Comparison of ENCODE assay signal across 8 mouse cellular contexts in genomic region chr14:45404813-45405212, GRCm38 (mm10). TPM values are rescaled to one million over a fixed set of nuclear protein-coding genes. Genes with fewer than 3 reads are reported as not detected.
DNase-seq lines count a peak whose midpoint lies in the region; ATAC-seq and TF ChIP-seq lines count a peak whose summit lies in the region.
"Not testable (repeated sequence)": the region's sequence is repeated elsewhere in the genome, so short reads cannot be mapped to it uniquely, and the experiment has no call there.

Gene Gnpnat1 (minus strand): TSS chr14:45404913.

- not testable (repeated sequence) for H3K9me3 ChIP-seq in G1E (replicated peaks); kidney, embryonic 15.5 days (replicated peaks); lung, embryonic 16.5 days (ENCODE audit: control insufficient read depth, low read length); neural tube, embryonic 12.5 days

- not testable (repeated sequence) for H3K4me2 ChIP-seq in kidney, embryonic 15.5 days; lung, embryonic 16.5 days (ENCODE audit: low read depth, low read length); neural tube, embryonic 12.5 days (replicated peaks)

- intact Hi-C loops in left cerebral cortex, postnatal 36 days (cut with DNase I), result not testable (repeated sequence)

- H3K27ac ChIP-seq in kidney, embryonic 15.5 days; lung, embryonic 16.5 days (ENCODE audit: low read length); neural tube, embryonic 12.5 days: not testable (repeated sequence)

- H3K4me3 ChIP-seq in G1E (ENCODE audit: low read depth, low read length); kidney, embryonic 15.5 days (replicated peaks); lung, embryonic 16.5 days (ENCODE audit: low read length); neural tube, embryonic 12.5 days: not testable (repeated sequence)

- not testable (repeated sequence) for DNase-seq in G1E (ENCODE audit: low spot score); frontal cortex, adult 2 months (ENCODE audit: extremely low spot score in 1 of 2, low spot score in 1 of 2); heart, postnatal 4 days; left cerebral cortex, postnatal 36 days (ENCODE audit: low spot score in 2 of 2)

- WGBS in kidney, embryonic 15.5 days, result 81% methylated on average over 2 of the region's 3 CpGs
- 51% methylated on average over 1 of the region's 3 CpGs for WGBS in lung, embryonic 16.5 days
- WGBS in neural tube, embryonic 12.5 days, result 81% methylated on average over 2 of the region's 3 CpGs

- H3K9ac ChIP-seq in kidney, embryonic 15.5 days; lung, embryonic 16.5 days (ENCODE audit: low read length); neural tube, embryonic 12.5 days: not testable (repeated sequence)

- not testable (repeated sequence) for H3K36me3 ChIP-seq in G1E (replicated peaks); kidney, embryonic 15.5 days; lung, embryonic 16.5 days (ENCODE audit: control insufficient read depth, insufficient read depth, low read length); neural tube, embryonic 12.5 days

- H3K27me3 ChIP-seq in G1E (ENCODE audit: insufficient read depth, low read length), result peaks cover 33% of the 10 kb centered on the region
- not testable (repeated sequence) for H3K27me3 ChIP-seq in kidney, embryonic 15.5 days; lung, embryonic 16.5 days (ENCODE audit: control insufficient read depth, insufficient read depth, low read depth, low read length); neural tube, embryonic 12.5 days (replicated peaks)

- ATAC-seq in G1E (ENCODE audit: extremely low read depth, insufficient number of reproducible peaks, low FRiP score, poor library complexity, severe bottlenecking); common myeloid progenitor, adult 5-6 weeks (replicated peaks; ENCODE audit: low read depth, poor library complexity, severe bottlenecking); kidney, embryonic 15.5 days (replicated peaks; ENCODE audit: low FRiP score); lung, embryonic 16.5 days (ENCODE audit: low read depth); neural tube, embryonic 12.5 days (ENCODE audit: low FRiP score, low read depth): not testable (repeated sequence)

- TF ChIP-seq CTCF in G1E (IDR thresholded peaks at IDR 0.05; ENCODE audit: low read depth, low read length), result not testable (repeated sequence)

- H3K4me1 ChIP-seq in G1E (ENCODE audit: insufficient read depth, low read depth, low read length); kidney, embryonic 15.5 days; lung, embryonic 16.5 days (replicated peaks; ENCODE audit: control insufficient read depth, insufficient read depth, low read length); neural tube, embryonic 12.5 days: not testable (repeated sequence)

RNA-seq across cellular contexts. Expression of gene Gnpnat1, which starts in this region (rescaled TPM):
- total RNA-seq in G1E (2014; fragmentation: Nextera tagmentation) (35.2 and 38.5 TPM in 2 replicates), G1E (2017) (20.2 and 20.9 TPM in 2 replicates)
- 4.8 and 6.2 TPM in 2 replicates for polyA plus RNA-seq in G1E (2012)
- total RNA-seq in common myeloid progenitor, adult 5-6 weeks (2017), result 23.3 and 31.1 TPM in 2 replicates
- polyA plus RNA-seq in frontal cortex, adult 2 months (2012; rRNA removed), result 10.5 and 12.4 TPM in 2 replicates
- total RNA-seq in heart, postnatal 4 days (2021), result 10 to 100 TPM; 11.3 to 15.5 TPM
- 55.6 and 60.2 TPM in 2 replicates for polyA plus RNA-seq in kidney, embryonic 15.5 days (2015; fragmentation: Nextera tagmentation; extraction: Ambion mirVana)
- 10 to 100 TPM; 14.3 to 14.6 TPM for total RNA-seq in left cerebral cortex, postnatal 36 days (2021)
- 43.6 and 45.4 TPM in 2 replicates for polyA plus RNA-seq in lung, embryonic 16.5 days (2015; fragmentation: Nextera tagmentation; extraction: Ambion mirVana)
- polyA plus RNA-seq in neural tube, embryonic 12.5 days (2016; fragmentation: Nextera tagmentation; extraction: Ambion mirVana), result 29.2 and 30.9 TPM in 2 replicates
